Mouse (Mus musculus): ENCODE data around the gene Hoxb9. TPM values are rescaled to one million over a fixed set of nuclear protein-coding genes. Genes with fewer than 3 reads are reported as not detected.

Gene Hoxb9
- total RNA-seq, 1 experiment from 2014 or later: not detected

- ATAC-seq (replicated peaks; ENCODE audit: insufficient number of reproducible peaks, low FRiP score, low TSS enrichment, poor library complexity, severe bottlenecking): no peak
Observed at GRCm38 (mm10) chr11:96264390-96265020, 6.8 kb upstream of the Hoxb9 start.

- no peak for ATAC-seq (replicated peaks; ENCODE audit: insufficient number of reproducible peaks, low FRiP score, low TSS enrichment, poor library complexity, severe bottlenecking)
Observed at GRCm38 (mm10) chr11:96265954-96266353, 5.3 kb upstream of the Hoxb9 start.

GRCm38 (mm10) chr11:96267021-96267920 lies 4.0 kb upstream of the Hoxb9 start:
- no peak for ATAC-seq (replicated peaks; ENCODE audit: insufficient number of reproducible peaks, low FRiP score, low TSS enrichment, poor library complexity, severe bottlenecking)

GRCm38 (mm10) chr11:96268031-96268745 lies 3.1 kb upstream of the Hoxb9 start:
- ATAC-seq (replicated peaks; ENCODE audit: insufficient number of reproducible peaks, low FRiP score, low TSS enrichment, poor library complexity, severe bottlenecking): no peak

- ATAC-seq (replicated peaks; ENCODE audit: insufficient number of reproducible peaks, low FRiP score, low TSS enrichment, poor library complexity, severe bottlenecking): no peak
Observed at GRCm38 (mm10) chr11:96269869-96270268, 1.4 kb upstream of the Hoxb9 start.

GRCm38 (mm10) chr11:96271541-96272011 lies 319 bp downstream of the Hoxb9 start:
- no peak for ATAC-seq (replicated peaks; ENCODE audit: insufficient number of reproducible peaks, low FRiP score, low TSS enrichment, poor library complexity, severe bottlenecking)

- no peak for ATAC-seq (replicated peaks; ENCODE audit: insufficient number of reproducible peaks, low FRiP score, low TSS enrichment, poor library complexity, severe bottlenecking)
Observed at GRCm38 (mm10) chr11:96272024-96272921, 1.0 kb downstream of the Hoxb9 start.

GRCm38 (mm10) chr11:96274428-96274827 lies 3.2 kb downstream of the Hoxb9 start:
- ATAC-seq (replicated peaks; ENCODE audit: insufficient number of reproducible peaks, low FRiP score, low TSS enrichment, poor library complexity, severe bottlenecking): no peak

GRCm38 (mm10) chr11:96275896-96276295 lies 4.6 kb downstream of the Hoxb9 start:
- no peak for ATAC-seq (replicated peaks; ENCODE audit: insufficient number of reproducible peaks, low FRiP score, low TSS enrichment, poor library complexity, severe bottlenecking)

GRCm38 (mm10) chr11:96277151-96278044 lies 6.1 kb downstream of the Hoxb9 start:
- ATAC-seq (replicated peaks; ENCODE audit: insufficient number of reproducible peaks, low FRiP score, low TSS enrichment, poor library complexity, severe bottlenecking): no peak

GRCm38 (mm10) chr11:96278324-96278723 lies 7.1 kb downstream of the Hoxb9 start:
- ATAC-seq (replicated peaks; ENCODE audit: insufficient number of reproducible peaks, low FRiP score, low TSS enrichment, poor library complexity, severe bottlenecking): no peak

GRCm38 (mm10) chr11:96278773-96279172 lies 7.5 kb downstream of the Hoxb9 start:
- peak; percentile 92 for ATAC-seq (replicated peaks; ENCODE audit: insufficient number of reproducible peaks, low FRiP score, low TSS enrichment, poor library complexity, severe bottlenecking)

- ATAC-seq (replicated peaks; ENCODE audit: insufficient number of reproducible peaks, low FRiP score, low TSS enrichment, poor library complexity, severe bottlenecking): no peak
Observed at GRCm38 (mm10) chr11:96279421-96280233, 8.4 kb downstream of the Hoxb9 start.

GRCm38 (mm10) chr11:96280399-96281378 lies 9.4 kb downstream of the Hoxb9 start:
- ATAC-seq (replicated peaks; ENCODE audit: insufficient number of reproducible peaks, low FRiP score, low TSS enrichment, poor library complexity, severe bottlenecking): no peak

GRCm38 (mm10) chr11:96281396-96281795 lies 10.1 kb downstream of the Hoxb9 start:
- no peak for ATAC-seq (replicated peaks; ENCODE audit: insufficient number of reproducible peaks, low FRiP score, low TSS enrichment, poor library complexity, severe bottlenecking)
